Mouse (Mus musculus): ENCODE measurements at regions not wholly inside any gene's neighbourhood (a gene's known extent, or its start where the extent isn't known, plus 50 kb on each side); places are given as distances from the start of the nearest gene placed in this dataset.

- POLR2A ChIA-PET: interaction anchor here in 2 of 4 experiments (0.5 kb wide), 2 partner anchors 292 to 656 kb away, joined by 3 read pairs; no protein-coding TSS in a partner anchor
- CTCF ChIA-PET: interaction anchor here in 1 of 4 experiments (0.7 kb wide), 1 partner anchor 46 kb away, joined by 3 read pairs; no protein-coding TSS in a partner anchor
Observed at GRCm38 (mm10) chr7:118320307-118320706, 76.8 kb upstream of the Smg1 start.

GRCm38 (mm10) chr7:118318432-118319135 is 75.1 kb upstream of the Smg1 start:
- CTCF ChIA-PET: no interaction called here
- POLR2A ChIA-PET: no interaction called here

GRCm38 (mm10) chr7:118314886-118315285 is 71.4 kb upstream of the Smg1 start:
- ChIA-PET CTCF (interaction anchor here (0.6 to 4.8 kb wide), 8 partner anchors 10 to 1174 kb away, joined by 3 to 26 read pairs (median 7); no protein-coding TSS in a partner anchor), POLR2A (interaction anchor here in 2 of 4 experiments (0.5 to 1.5 kb wide), 10 partner anchors 9 to 393 kb away, joined by 3 to 6 read pairs (median 3); partner anchors contain the start of gene Smg1 (in 1 of the 2))

GRCm38 (mm10) chr7:118314228-118314658 is 70.8 kb upstream of the Smg1 start:
- POLR2A ChIA-PET: interaction anchor here in 2 of 4 experiments (0.5 to 1.5 kb wide), 7 partner anchors 8 to 394 kb away, joined by 3 to 6 read pairs (median 4); partner anchors contain the start of gene Smg1 (in 1 of the 2)
- CTCF ChIA-PET: interaction anchor here (0.6 to 4.8 kb wide), 9 partner anchors 9 to 1173 kb away, joined by 3 to 26 read pairs (median 6); no protein-coding TSS in a partner anchor

- ChIA-PET CTCF (interaction anchor here in 2 of 4 experiments (0.7 to 4.8 kb wide), 6 partner anchors 9 to 123 kb away, joined by 3 to 26 read pairs (median 6); no protein-coding TSS in a partner anchor), POLR2A (interaction anchor here in 2 of 4 experiments (0.9 to 1.5 kb wide), 4 partner anchors 8 to 208 kb away, joined by 3 to 5 read pairs (median 4); partner anchors contain the start of gene Smg1 (in 1 of the 2))
Observed at GRCm38 (mm10) chr7:118313818-118314217, 70.3 kb upstream of the Smg1 start.

- ChIA-PET CTCF (interaction anchor here in 3 of 4 experiments (0.9 to 1.8 kb wide), 4 partner anchors 100 to 127 kb away, joined by 3 to 8 read pairs (median 4); no protein-coding TSS in a partner anchor), POLR2A (interaction anchor here in 2 of 4 experiments (0.6 to 1.0 kb wide), 2 partner anchors 12 to 203 kb away, joined by 3 read pairs; no protein-coding TSS in a partner anchor)
Observed at GRCm38 (mm10) chr7:118309733-118310132, 66.3 kb upstream of the Smg1 start.

GRCm38 (mm10) chr7:118308882-118309281 is 65.4 kb upstream of the Smg1 start:
- CTCF ChIA-PET: interaction anchor here in 1 of 4 experiments (1.8 kb wide), 1 partner anchor 100 kb away, joined by 8 read pairs; no protein-coding TSS in a partner anchor

GRCm38 (mm10) chr7:118304812-118305211 is 61.3 kb upstream of the Smg1 start:
- POLR2A ChIA-PET: interaction anchor here in 1 of 4 experiments (1.3 to 1.8 kb wide), 2 partner anchors 10 to 175 kb away, joined by 5 read pairs; partner anchors contain the start of gene Arl6ip1
- CTCF ChIA-PET: interaction anchor here (0.5 to 3.3 kb wide), 28 partner anchors 8 to 706 kb away, joined by 3 to 47 read pairs (median 4); partner anchors contain the start of gene Syt17 (in 1 of the 4)

More at GRCm38 (mm10) chr7:118308882-118309281, 65.4 kb upstream of the Smg1 start:
- POLR2A ChIA-PET: no interaction called here

GRCm38 (mm10) chr7:118304338-118304737 is 60.9 kb upstream of the Smg1 start:
- POLR2A ChIA-PET: no interaction called here

GRCm38 (mm10) chr7:118303921-118304320 is 60.5 kb upstream of the Smg1 start:
- CTCF ChIA-PET: interaction anchor here in 3 of 4 experiments (1.4 to 3.3 kb wide), 5 partner anchors 11 to 437 kb away, joined by 5 to 47 read pairs (median 14); no protein-coding TSS in a partner anchor
- POLR2A ChIA-PET: no interaction called here

More at GRCm38 (mm10) chr7:118304338-118304737, 60.9 kb upstream of the Smg1 start:
- CTCF ChIA-PET: interaction anchor here (0.6 to 3.3 kb wide), 24 partner anchors 8 to 706 kb away, joined by 3 to 47 read pairs (median 4); partner anchors contain the start of gene Syt17 (in 1 of the 4)

GRCm38 (mm10) chr7:118300678-118301342 is 57.3 kb upstream of the Smg1 start:
- POLR2A ChIA-PET: interaction anchor here in 1 of 4 experiments (0.6 to 1.9 kb wide), 2 partner anchors 122 to 186 kb away, joined by 3 to 4 read pairs; no protein-coding TSS in a partner anchor
- CTCF ChIA-PET: interaction anchor here (0.5 to 1.5 kb wide), 6 partner anchors 66 to 440 kb away, joined by 3 to 8 read pairs (median 4); no protein-coding TSS in a partner anchor

- ChIA-PET POLR2A (interaction anchor here (0.6 to 4.6 kb wide), 57 partner anchors 8 to 379 kb away, joined by 3 to 38 read pairs (median 4); partner anchors contain the start of genes Arl6ip1 (in 3 of the 4), Rps15a (in 2 of the 4) and Smg1 (in 2 of the 4)), CTCF (interaction anchor here (0.5 to 2.6 kb wide), 32 partner anchors 10 to 1804 kb away, joined by 3 to 11 read pairs (median 3); partner anchors contain the start of genes Arl6ip1 (in 1 of the 4), Smg1 (in 1 of the 4) and Tmem159 (in 1 of the 4))
Observed at GRCm38 (mm10) chr7:118297613-118298012, 54.1 kb upstream of the Smg1 start.

GRCm38 (mm10) chr7:118296856-118297518 is 53.5 kb upstream of the Smg1 start:
- ChIA-PET CTCF (interaction anchor here (0.5 to 2.6 kb wide), 25 partner anchors 8 to 1648 kb away, joined by 3 to 9 read pairs (median 4); partner anchors contain the start of genes Arl6ip1 (in 1 of the 4) and Smg1 (in 1 of the 4)), POLR2A (interaction anchor here (0.6 to 4.6 kb wide), 56 partner anchors 9 to 297 kb away, joined by 3 to 38 read pairs (median 4); partner anchors contain the start of genes Arl6ip1 (in 3 of the 4), Rps15a (in 2 of the 4) and Smg1 (in 2 of the 4))

- ChIA-PET POLR2A (interaction anchor here in 2 of 4 experiments (0.8 to 4.6 kb wide), 21 partner anchors 11 to 188 kb away, joined by 3 to 38 read pairs (median 11); partner anchors contain the start of genes Arl6ip1 (in 2 of the 2), Rps15a (in 2 of the 2) and Smg1 (in 2 of the 2)), CTCF (interaction anchor here (0.6 to 2.6 kb wide), 12 partner anchors 9 to 1465 kb away, joined by 3 to 9 read pairs (median 4); partner anchors contain the start of genes Acsm3 (in 1 of the 4) and Smg1 (in 1 of the 4))
Observed at GRCm38 (mm10) chr7:118295855-118296254, 52.4 kb upstream of the Smg1 start.

- ChIA-PET CTCF (interaction anchor here in 2 of 4 experiments (0.6 to 1.6 kb wide), 9 partner anchors 10 to 1466 kb away, joined by 3 to 6 read pairs (median 4); partner anchors contain the start of genes Acsm3 (in 1 of the 2) and Smg1 (in 1 of the 2)), POLR2A (interaction anchor here in 3 of 4 experiments (0.7 to 4.6 kb wide), 22 partner anchors 10 to 444 kb away, joined by 3 to 38 read pairs (median 7); partner anchors contain the start of genes Smg1 (in 3 of the 3), Arl6ip1 (in 2 of the 3) and Rps15a (in 2 of the 3))
Observed at GRCm38 (mm10) chr7:118295275-118295674, 51.8 kb upstream of the Smg1 start.

- ChIA-PET POLR2A (interaction anchor here (0.7 to 4.6 kb wide), 16 partner anchors 10 to 444 kb away, joined by 3 to 38 read pairs (median 7); partner anchors contain the start of genes Smg1 (in 3 of the 4), Arl6ip1 (in 2 of the 4) and Rps15a (in 1 of the 4)), CTCF (interaction anchor here in 2 of 4 experiments (0.6 to 1.4 kb wide), 3 partner anchors 17 to 187 kb away, joined by 3 to 5 read pairs (median 4); no protein-coding TSS in a partner anchor)
Observed at GRCm38 (mm10) chr7:118294637-118295036, 51.2 kb upstream of the Smg1 start.
